Comparison of ENCODE assay signal across 8 mouse cellular contexts in genomic region chr4:133966271-133966940, GRCm38 (mm10). TPM values are rescaled to one million over a fixed set of nuclear protein-coding genes. Genes with fewer than 3 reads are reported as not detected.
DNase-seq lines count a peak whose midpoint lies in the region; ATAC-seq and TF ChIP-seq lines count a peak whose summit lies in the region.

No protein-coding gene starts in this region.

- H3K9ac ChIP-seq in liver, embryonic 11.5 days (ENCODE audit: low read depth, low read length): peak overlapping the region; percentile 68

- peak overlapping the region; percentile 88 for H3K4me3 ChIP-seq in testis, adult 2 months (ENCODE audit: control insufficient read depth, low read depth, low read length)
- H3K4me3 ChIP-seq in liver, embryonic 11.5 days (ENCODE audit: low read depth, low read length): peak overlapping the region; percentile 80

- TF ChIP-seq POLR2A in testis, adult 2 months (IDR thresholded peaks at IDR 0.05; ENCODE audit: control insufficient read depth, low read depth, low read length): no peak

- no peaks in the 10 kb centered on the region; the same call in 1 of the 2 replicates for H3K36me3 ChIP-seq in testis, adult 2 months (ENCODE audit: control insufficient read depth, insufficient read depth, low read length)
- peaks cover 26% of the 10 kb centered on the region for H3K36me3 ChIP-seq in liver, embryonic 11.5 days (ENCODE audit: control insufficient read depth, insufficient read depth, low read length)

- peak overlapping the region; percentile 86 for H3K27ac ChIP-seq in testis, adult 2 months (ENCODE audit: control insufficient read depth, insufficient read depth, low read depth, low read length)
- no peak overlapping the region; the same call in 1 of the 2 replicates for H3K27ac ChIP-seq in liver, embryonic 11.5 days (ENCODE audit: low read depth, low read length)

- ATAC-seq in liver, embryonic 11.5 days (replicated peaks; ENCODE audit: low FRiP score): no peak

- DNase-seq in cerebellum, adult 9-11 months: peak; percentile 30
- no peak for DNase-seq in cerebellum, postnatal 25 days
- no peak for DNase-seq in testis, postnatal 10 days (ENCODE audit: low spot score)
- DNase-seq in liver, embryonic 11.5 days (ENCODE audit: low spot score): no peak
- DNase-seq in urinary bladder, postnatal 14 days (ENCODE audit: low spot score): no peak
- no peak for DNase-seq in adipocyte (ENCODE audit: low spot score)
- DNase-seq in urinary bladder, adult 18-20 months (ENCODE audit: low spot score in 2 of 2): no peak

- WGBS in liver, embryonic 11.5 days: 35% methylated on average over 12 of the region's 12 CpGs

- H3K4me1 ChIP-seq in testis, adult 2 months (ENCODE audit: control insufficient read depth, insufficient read depth, low read length): peaks cover 15% of the 10 kb centered on the region
- peaks cover 26% of the 10 kb centered on the region for H3K4me1 ChIP-seq in liver, embryonic 11.5 days (replicated peaks; ENCODE audit: control insufficient read depth, insufficient read depth, low read length)

- TF ChIP-seq CTCF in testis, adult 2 months (IDR thresholded peaks at IDR 0.05; ENCODE audit: control insufficient read depth, insufficient read depth, insufficient replicate concordance, low read depth, low read length): no peak

- H3K9me3 ChIP-seq in liver, embryonic 11.5 days (ENCODE audit: control insufficient read depth, low read length): no peaks in the 10 kb centered on the region

- H3K27me3 ChIP-seq in testis, adult 2 months (ENCODE audit: control insufficient read depth, insufficient read depth, low read length): no peaks in the 10 kb centered on the region
- no peaks in the 10 kb centered on the region for H3K27me3 ChIP-seq in liver, embryonic 11.5 days (replicated peaks; ENCODE audit: control insufficient read depth, insufficient read depth, low read length)

- H3K4me2 ChIP-seq in liver, embryonic 11.5 days: peak overlapping the region; percentile 97

RNA-seq across cellular contexts. Expression of gene Hmgn2, which starts 2.0 kb away (rescaled TPM):
- polyA plus RNA-seq in testis, adult 2 months (2012; rRNA removed): 30.4 and 34.0 TPM in 2 replicates
- polyA plus RNA-seq in liver, embryonic 11.5 days (2014; fragmentation: Nextera tagmentation; extraction: Ambion mirVana): 1,890 and 1,897 TPM in 2 replicates

RNA-seq across cellular contexts. Expression of gene Dhdds, which starts 34.3 kb away (rescaled TPM):
- 16.6 and 17.3 TPM in 2 replicates for polyA plus RNA-seq in testis, adult 2 months (2012; rRNA removed)
- 30.9 and 39.0 TPM in 2 replicates for polyA plus RNA-seq in liver, embryonic 11.5 days (2014; fragmentation: Nextera tagmentation; extraction: Ambion mirVana)

RNA-seq across cellular contexts. Expression of gene Lin28a, which starts 52.2 kb away (rescaled TPM):
- 1.2 TPM in 2 replicates for polyA plus RNA-seq in testis, adult 2 months (2012; rRNA removed)
- polyA plus RNA-seq in liver, embryonic 11.5 days (2014; fragmentation: Nextera tagmentation; extraction: Ambion mirVana): 5.8 TPM in 2 replicates

Comparison
In these comparisons a context has a peak if more than half of its experiments do, and no peak if none do; other contexts are left out.
1. RNA of gene Hmgn2, which starts 2.0 kb away (polyA plus RNA-seq): 1,890 to 1,897 TPM in liver, embryonic 11.5 days; 30.4 to 34.0 TPM in testis, adult 2 months; every median in the first group is over 10 times any median in the second.